Mouse (Mus musculus) forebrain, embryonic 14.5 days (tissue): ENCODE results near the gene Fam13a. TPM values are rescaled to one million over a fixed set of nuclear protein-coding genes. Genes with fewer than 3 reads are reported as not detected.

Experiments
- ATAC-seq: fragments of 200-750 bp; cut with Nextera tagmentation; 2 replicates; pipeline ENCODE4 v1.8.0; 2017; ENCODE audit warnings: mild to moderate bottlenecking, moderate library complexity
- DNase-seq: peaks from one replicate; pipeline ENCODE4 v3.0.0-alpha.2; 2015; ENCODE audit warnings: low spot score
- H3K27ac ChIP-seq: fragments of 300-500 bp; sonication (generic); 2 replicates; pipeline ENCODE4 v1.5.1; 2014; ENCODE audit warnings: low read depth, mild to moderate bottlenecking, control low read depth, low read length, moderate library complexity
- H3K27me3 ChIP-seq: fragments of 300-500 bp; sonication (generic); replicated peaks from 2 replicates; pipeline ENCODE4 v1.6.1; 2014; ENCODE audit warnings: low read length, control low read depth, mixed read lengths; ENCODE audit not compliant: control insufficient read depth, insufficient read depth
- H3K36me3 ChIP-seq: fragments of 300-500 bp; sonication (generic); 2 replicates; pipeline ENCODE4 v1.6.1; 2014; ENCODE audit warnings: low read length, control low read depth; ENCODE audit not compliant: control insufficient read depth, insufficient read depth
- H3K4me1 ChIP-seq: fragments of 300-500 bp; sonication (generic); 2 replicates; pipeline ENCODE4 v1.6.1; 2014; ENCODE audit warnings: antibody characterized with exemption, low read length, control low read depth; ENCODE audit not compliant: control insufficient read depth, insufficient read depth
- H3K4me2 ChIP-seq: fragments of 300-500 bp; sonication (generic); 2 replicates; pipeline ENCODE4 v1.6.1; 2014; ENCODE audit warnings: mild to moderate bottlenecking, control low read depth, low read length
- H3K4me3 ChIP-seq: fragments of 300-500 bp; sonication (generic); 2 replicates; pipeline ENCODE4 v1.5.1; 2014; ENCODE audit warnings: low read depth, low read length, control low read depth
- H3K9ac ChIP-seq: fragments of 300-500 bp; sonication (generic); 2 replicates; pipeline ENCODE4 v1.6.1; 2014; ENCODE audit warnings: mild to moderate bottlenecking, low read length, control low read depth, moderate library complexity
- H3K9me3 ChIP-seq: fragments of 300-500 bp; sonication (generic); replicated peaks from 2 replicates; pipeline ENCODE4 v1.6.1; 2016; ENCODE audit warnings: low read length, control low read depth, mixed read lengths; ENCODE audit not compliant: control insufficient read depth
- WGBS: fragments of 180-500 bp; shearing (Covaris S2); extraction: QIAGEN DNeasy Blood & Tissue Kit; methylation state at CpG from one replicate; pipeline ENCODE4 v1.1.7; 2014; 5-methylcytosine and 5-hydroxymethylcytosine counted together
- polyA plus RNA-seq: library from polyadenylated mRNA; unstranded; fragments of >200 nt; fragmentation: Nextera tagmentation; extraction: Ambion mirVana; gene quantifications from 2 replicates; pipeline ENCODE4 v1.2.1, GENCODE M21; 2014

Gene Fam13a
- polyA plus RNA-seq, 1 experiment from 2014 or later, result 6.5 TPM

DNA sequence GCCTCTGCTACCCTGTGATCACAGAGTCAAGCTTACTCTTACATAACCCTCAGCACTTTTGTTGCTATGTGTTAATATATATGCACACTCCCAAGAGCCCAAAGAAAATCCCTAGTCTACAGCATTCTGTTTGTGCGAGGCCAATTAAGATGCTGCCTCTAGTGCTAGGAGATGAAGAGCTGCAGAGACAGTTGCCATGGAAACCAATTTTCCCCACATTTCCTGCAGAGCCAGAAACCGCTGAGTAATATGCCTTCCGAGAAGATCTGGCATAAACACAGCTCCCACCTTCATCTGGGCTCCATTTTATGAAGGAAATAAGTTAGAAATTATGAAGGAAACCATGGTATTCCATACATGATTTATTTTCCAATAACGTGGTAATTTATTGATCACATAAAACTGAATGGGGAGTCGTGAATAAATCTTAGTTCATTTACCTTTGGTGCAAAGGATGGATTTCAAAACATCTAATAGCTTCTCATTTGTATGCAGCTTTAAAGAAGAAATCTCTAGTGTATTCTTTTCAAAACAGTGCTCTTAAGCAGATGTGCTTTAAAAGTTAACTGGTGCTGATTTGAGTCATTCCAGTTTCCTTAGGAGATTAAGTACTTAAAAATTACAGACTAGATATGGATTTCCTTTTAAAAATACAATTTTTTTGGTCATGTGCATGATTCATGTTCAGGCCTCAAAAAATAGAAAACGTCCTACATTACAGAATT is 91.0 kb downstream of the Fam13a start:
- H3K9me3 ChIP-seq, result no peaks in the 10 kb centered on the region
- DNase-seq, result peak; percentile 98
- H3K4me3 ChIP-seq, result no peak overlapping the region
- H3K27ac ChIP-seq, result peak overlapping the region; percentile 65; the same call in 1 of the 2 replicates
- ATAC-seq, result peak; percentile 91
- WGBS, result 24% methylated on average over 6 of the region's 6 CpGs
- peaks cover 10% of the 10 kb centered on the region; the same call in 1 of the 2 replicates for H3K4me1 ChIP-seq
- no peak overlapping the region; the same call in 1 of the 2 replicates for H3K4me2 ChIP-seq
- no peak overlapping the region for H3K9ac ChIP-seq
- H3K27me3 ChIP-seq, result no peaks in the 10 kb centered on the region
- no peaks in the 10 kb centered on the region for H3K36me3 ChIP-seq

DNA sequence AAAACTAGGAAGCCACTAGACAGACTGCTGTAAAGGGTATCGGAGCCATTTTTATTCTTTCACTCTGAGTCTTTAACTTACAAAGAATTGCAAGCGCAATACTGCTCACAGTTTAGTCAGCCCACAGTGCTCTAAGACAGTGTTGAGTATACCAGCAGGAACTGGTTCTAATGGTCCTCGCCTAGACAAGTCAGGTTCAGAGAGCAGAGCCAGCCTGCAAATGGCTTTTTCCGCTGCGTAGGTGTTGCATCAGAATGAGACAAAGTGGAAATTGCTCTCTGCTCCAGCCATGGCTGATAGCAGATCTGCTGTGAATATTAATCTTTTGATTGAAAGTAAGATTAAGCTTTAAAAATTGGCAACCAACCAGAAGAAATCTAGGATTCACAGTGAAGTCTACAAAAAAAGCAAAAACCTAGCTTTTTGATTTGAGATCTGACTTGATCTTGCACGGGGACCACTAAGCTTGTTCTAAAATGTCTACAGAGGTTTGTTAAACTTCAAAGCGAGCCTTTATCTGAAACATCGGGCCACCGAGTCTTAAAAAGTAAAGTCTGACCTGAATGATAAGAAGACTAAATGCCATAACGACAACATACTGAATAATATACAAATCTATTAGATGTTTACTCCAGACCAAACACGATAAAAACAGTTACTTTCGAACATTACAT is 91.7 kb downstream of the Fam13a start:
- H3K9me3 ChIP-seq, result no peaks in the 10 kb centered on the region
- DNase-seq, result peak; percentile 34
- H3K27ac ChIP-seq, result peak overlapping the region; percentile 65
- peak; percentile 14 for ATAC-seq
- H3K4me1 ChIP-seq, result peaks cover 10% of the 10 kb centered on the region; the same call in 1 of the 2 replicates
- 41% methylated on average over 12 of the region's 12 CpGs for WGBS
- no peak overlapping the region for H3K4me3 ChIP-seq
- H3K4me2 ChIP-seq, result no peak overlapping the region; the same call in 1 of the 2 replicates
- no peak overlapping the region for H3K9ac ChIP-seq
- H3K36me3 ChIP-seq, result no peaks in the 10 kb centered on the region
- no peaks in the 10 kb centered on the region for H3K27me3 ChIP-seq

DNA sequence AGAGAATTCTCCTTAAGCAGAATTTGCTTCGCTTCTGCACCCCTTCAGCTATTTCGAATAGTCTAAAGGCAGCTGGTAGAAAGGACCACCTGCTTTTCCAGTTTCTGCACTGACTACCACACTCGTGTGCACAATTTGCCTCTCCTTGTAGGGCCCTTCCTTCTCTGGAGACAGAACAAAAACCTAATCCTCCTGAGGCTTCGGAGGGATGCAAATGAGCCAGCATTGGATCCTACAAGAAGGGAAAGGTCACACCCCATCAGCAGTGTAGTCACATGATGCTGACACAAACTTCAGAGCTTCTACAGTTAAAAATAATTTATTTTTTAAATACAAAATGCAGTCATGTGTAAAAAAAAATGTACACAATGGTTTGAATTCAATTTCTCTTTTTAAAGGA is 93.2 kb downstream of the Fam13a start:
- Histone ChIP-seq H3K9me3 (no peaks in the 10 kb centered on the region), H3K9ac (no peak overlapping the region), H3K4me3 (no peak overlapping the region), H3K4me1 (peaks cover 10% of the 10 kb centered on the region; the same call in 1 of the 2 replicates), H3K27me3 (no peaks in the 10 kb centered on the region), H3K27ac (no peak overlapping the region), H3K4me2 (no peak overlapping the region), H3K36me3 (no peaks in the 10 kb centered on the region)
- no peak for DNase-seq
- ATAC-seq, result no peak
- WGBS, result 48% methylated on average over 4 of the region's 4 CpGs

DNA sequence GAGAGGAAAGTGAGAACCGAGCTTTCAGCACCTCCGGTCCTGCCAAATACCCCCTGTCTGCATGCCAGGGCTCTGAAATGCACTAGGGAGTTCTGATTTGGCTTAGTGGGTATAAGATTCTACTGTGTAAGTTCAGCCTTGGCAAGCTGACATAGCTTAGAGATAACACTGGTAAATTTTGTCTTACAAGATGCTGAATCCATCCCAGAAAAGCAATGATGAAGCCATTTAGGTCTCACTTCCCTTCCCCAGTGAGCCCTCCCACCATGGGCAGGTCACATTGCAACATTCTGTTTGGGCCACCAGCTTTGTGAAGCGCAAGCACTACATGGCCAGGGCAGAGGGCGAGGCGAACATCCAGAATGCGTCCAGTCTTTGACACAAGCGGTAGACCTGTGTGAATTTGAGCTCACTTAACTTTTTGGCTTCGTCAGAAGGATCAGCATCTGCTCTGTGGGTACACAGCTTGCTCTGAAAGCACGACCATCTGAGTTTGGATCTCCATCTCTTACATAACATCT is 94.4 kb downstream of the Fam13a start:
- Histone ChIP-seq H3K27ac (no peak overlapping the region), H3K9ac (no peak overlapping the region), H3K36me3 (no peaks in the 10 kb centered on the region), H3K9me3 (no peaks in the 10 kb centered on the region), H3K4me1 (peaks cover 10% of the 10 kb centered on the region; the same call in 1 of the 2 replicates), H3K4me3 (no peak overlapping the region), H3K4me2 (no peak overlapping the region), H3K27me3 (no peaks in the 10 kb centered on the region)
- 81% methylated on average over 9 of the region's 9 CpGs for WGBS
- DNase-seq (peak; percentile 83), ATAC-seq (peak; percentile 35; the same call in 1 of the 2 replicates)

DNA sequence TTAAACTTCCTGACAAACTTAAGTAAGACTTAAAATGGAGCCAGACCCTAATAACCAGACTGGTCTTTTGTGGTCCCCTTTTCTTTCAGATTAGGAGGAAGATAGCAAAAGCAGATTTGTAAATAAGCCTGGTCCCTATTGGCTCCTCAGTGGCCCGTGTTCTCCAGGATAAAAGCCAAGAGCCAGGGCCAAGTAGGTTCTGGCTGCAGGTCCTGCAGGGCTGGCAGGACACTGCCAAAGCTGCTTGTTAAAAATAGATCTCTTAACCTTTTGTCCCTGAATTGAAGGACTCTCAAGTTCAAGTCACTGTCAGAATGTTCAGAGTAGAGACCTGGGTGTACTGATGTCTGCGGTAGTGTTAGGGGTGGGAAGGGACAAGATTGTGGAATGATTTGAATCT is 96.5 kb downstream of the Fam13a start:
- H3K9ac ChIP-seq, result no peak overlapping the region
- H3K27ac ChIP-seq, result no peak overlapping the region
- peaks cover 9% of the 10 kb centered on the region; the same call in 1 of the 2 replicates for H3K4me1 ChIP-seq
- no peaks in the 10 kb centered on the region for H3K9me3 ChIP-seq
- DNase-seq (no peak), ATAC-seq (no peak)
- no peak overlapping the region for H3K4me3 ChIP-seq
- no peaks in the 10 kb centered on the region for H3K36me3 ChIP-seq
- no peaks in the 10 kb centered on the region for H3K27me3 ChIP-seq
- WGBS, result 76% methylated on average over 2 of the region's 2 CpGs
- no peak overlapping the region for H3K4me2 ChIP-seq

DNA sequence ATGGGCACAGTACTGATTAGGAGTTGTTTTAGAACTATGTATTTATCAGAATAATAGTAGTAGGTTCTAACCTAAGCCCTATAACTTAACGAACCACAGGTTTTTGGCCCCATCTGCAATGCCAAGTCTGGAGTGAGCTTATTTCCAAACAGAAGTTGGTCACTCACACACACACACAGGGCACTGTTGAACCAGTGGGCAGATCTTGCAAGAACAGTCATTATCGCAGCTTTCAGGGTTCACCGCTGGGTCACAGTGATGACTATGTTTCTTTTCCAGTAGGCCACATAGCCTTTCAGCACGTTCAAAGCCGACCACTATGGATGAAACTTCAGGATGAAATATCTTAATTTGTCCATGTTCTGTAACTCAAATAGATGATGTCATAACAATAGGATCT is 101.8 kb downstream of the Fam13a start:
- ATAC-seq (no peak), DNase-seq (no peak)
- 87% methylated on average over 5 of the region's 5 CpGs for WGBS

DNA sequence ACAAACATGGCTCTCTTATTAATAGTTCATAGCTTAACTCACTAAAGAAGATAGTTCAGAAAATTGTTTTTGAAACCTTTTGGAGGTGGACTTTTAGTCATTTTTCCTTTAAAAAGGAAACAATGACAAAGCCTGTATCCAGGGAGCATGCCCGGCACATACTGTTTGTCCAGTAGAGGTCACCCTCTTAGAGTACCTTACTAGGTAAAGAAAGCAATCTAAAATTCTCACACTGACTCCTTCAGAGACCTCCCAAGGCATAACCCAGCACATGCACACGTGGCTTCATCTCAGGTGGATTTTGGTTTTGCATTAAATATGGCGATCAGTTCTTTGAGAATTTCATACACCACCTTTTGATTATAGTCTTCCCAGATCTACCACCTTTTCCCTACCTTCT is 102.7 kb downstream of the Fam13a start:
- Histone ChIP-seq H3K27me3 (no peaks in the 10 kb centered on the region), H3K9me3 (no peaks in the 10 kb centered on the region), H3K4me1 (no peaks in the 10 kb centered on the region), H3K36me3 (peaks cover 3% of the 10 kb centered on the region; the same call in 1 of the 2 replicates), H3K27ac (no peak overlapping the region), H3K4me3 (no peak overlapping the region), H3K9ac (no peak overlapping the region), H3K4me2 (no peak overlapping the region)
- WGBS, result 59% methylated on average over 3 of the region's 3 CpGs
- ATAC-seq (no peak), DNase-seq (no peak)

More for the DNA sequence above, 101.8 kb downstream of the Fam13a start:
- Histone ChIP-seq H3K4me1 (no peaks in the 10 kb centered on the region), H3K9me3 (no peaks in the 10 kb centered on the region), H3K4me3 (no peak overlapping the region), H3K27me3 (no peaks in the 10 kb centered on the region), H3K4me2 (no peak overlapping the region), H3K36me3 (peaks cover 3% of the 10 kb centered on the region; the same call in 1 of the 2 replicates), H3K27ac (no peak overlapping the region), H3K9ac (no peak overlapping the region)

DNA sequence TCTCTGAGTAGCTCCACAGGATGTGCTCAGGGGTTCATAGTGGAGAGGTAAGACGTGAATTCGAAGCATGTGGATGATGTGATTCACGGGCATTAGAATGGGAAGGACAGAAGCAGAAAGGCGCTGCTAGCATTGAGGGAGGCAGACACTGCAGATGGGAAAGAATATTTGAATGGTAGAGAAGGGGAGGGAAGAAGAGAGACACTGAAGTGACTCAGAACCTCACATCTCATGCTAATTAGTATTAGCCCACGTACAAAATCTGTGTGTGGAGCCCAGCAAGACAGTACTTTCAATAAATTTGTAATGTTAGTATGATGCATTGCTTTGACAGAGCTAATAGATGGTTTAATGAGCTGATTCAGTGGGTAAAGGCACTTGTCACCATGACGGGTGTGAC is 103.6 kb downstream of the Fam13a start:
- Histone ChIP-seq H3K9me3 (no peaks in the 10 kb centered on the region), H3K4me1 (no peaks in the 10 kb centered on the region), H3K9ac (no peak overlapping the region), H3K27ac (no peak overlapping the region), H3K4me2 (no peak overlapping the region), H3K27me3 (no peaks in the 10 kb centered on the region), H3K4me3 (no peak overlapping the region), H3K36me3 (peaks cover 3% of the 10 kb centered on the region; the same call in 1 of the 2 replicates)
- ATAC-seq (no peak), DNase-seq (no peak)
- WGBS, result 77% methylated on average over 6 of the region's 6 CpGs
